Mouse (Mus musculus): ENCODE measurements at regions not wholly inside any gene's neighbourhood (a gene's known extent, or its start where the extent isn't known, plus 50 kb on each side); places are given as distances from the start of the nearest gene placed in this dataset.

DNA sequence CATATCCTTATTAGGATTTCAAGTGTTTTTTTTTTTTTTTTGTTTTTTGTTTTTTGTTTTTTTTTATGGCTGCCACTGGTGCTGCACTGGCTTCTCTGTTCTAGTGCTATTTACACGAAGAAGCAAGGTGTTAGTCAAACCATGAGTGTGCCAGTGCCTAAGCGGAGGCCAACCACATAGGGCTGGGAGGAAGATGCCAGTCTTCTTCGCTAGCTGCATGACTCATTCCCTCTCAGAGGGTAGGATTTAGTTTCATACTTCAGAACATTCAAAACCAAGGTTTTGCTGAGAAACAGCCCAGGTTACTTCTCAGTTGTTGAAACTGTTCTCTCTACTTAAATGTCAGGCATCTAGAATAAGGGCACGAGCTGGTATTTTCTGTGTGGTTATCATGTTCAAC is 72.6 kb downstream of the Icos start:
- no peak for ATAC-seq (ENCODE audit: insufficient number of reproducible peaks, low FRiP score, low TSS enrichment)

GRCm38 (mm10) chr1:61053676-61054075 is 75.9 kb downstream of the Icos start:
- no peak for ATAC-seq (ENCODE audit: insufficient number of reproducible peaks, low FRiP score, low TSS enrichment)

GRCm38 (mm10) chr1:61054391-61054790 is 76.7 kb downstream of the Icos start:
- no peak for ATAC-seq (ENCODE audit: insufficient number of reproducible peaks, low FRiP score, low TSS enrichment)

DNA sequence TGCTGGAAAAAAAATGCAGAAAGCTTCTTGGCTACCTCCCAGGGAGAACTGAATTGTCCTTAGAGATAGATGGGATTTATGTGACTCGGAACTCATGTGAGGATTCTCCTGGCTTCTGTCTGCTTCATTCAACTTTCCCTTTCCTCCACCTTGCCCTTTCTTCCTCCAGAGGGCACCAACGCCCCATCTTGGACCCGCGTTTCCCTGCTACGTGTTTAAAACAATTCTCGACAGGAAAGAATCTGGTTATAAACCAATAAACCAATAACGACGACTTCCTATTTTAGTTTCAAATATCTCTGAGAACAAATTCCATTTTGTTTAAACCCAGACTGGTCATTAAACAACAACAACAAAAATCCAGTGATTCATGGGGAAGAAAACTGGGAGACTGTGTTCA is 77.4 kb downstream of the Icos start:
- no peak for ATAC-seq (ENCODE audit: insufficient number of reproducible peaks, low FRiP score, low TSS enrichment)

GRCm38 (mm10) chr1:61059910-61060536 is 82.3 kb downstream of the Icos start:
- ATAC-seq (ENCODE audit: insufficient number of reproducible peaks, low FRiP score, low TSS enrichment), result no peak

DNA sequence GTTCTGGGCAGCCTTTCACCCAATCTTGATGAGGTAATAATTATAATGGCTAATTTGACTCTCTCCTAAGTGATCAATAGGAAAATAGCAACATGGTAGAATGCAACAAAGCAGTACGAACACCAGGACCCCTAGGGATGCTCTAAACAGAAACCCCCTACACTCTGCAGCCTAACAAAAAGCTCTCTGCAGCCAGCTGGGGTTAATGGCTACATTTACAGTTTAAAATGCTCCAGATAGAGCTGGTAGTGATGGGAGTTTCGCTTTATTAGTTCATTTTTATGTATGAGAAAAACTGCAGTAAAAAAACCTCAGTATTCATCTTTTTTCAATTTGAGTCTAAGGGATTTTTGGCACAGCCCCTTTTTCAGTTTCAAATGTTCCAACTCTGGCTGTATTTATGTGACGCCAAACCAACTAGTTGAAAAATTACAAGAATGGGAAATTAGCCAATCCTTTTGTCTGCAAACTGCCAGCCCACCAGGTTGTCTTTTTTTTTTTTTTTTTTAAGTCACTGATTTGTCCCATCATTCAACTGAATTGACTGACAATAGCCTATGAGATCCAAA is 84.2 kb downstream of the Icos start:
- ATAC-seq (ENCODE audit: insufficient number of reproducible peaks, low FRiP score, low TSS enrichment), result no peak

- ATAC-seq (ENCODE audit: insufficient number of reproducible peaks, low FRiP score, low TSS enrichment), result no peak
Observed at GRCm38 (mm10) chr1:61068112-61068511, 90.4 kb downstream of the Icos start.

DNA sequence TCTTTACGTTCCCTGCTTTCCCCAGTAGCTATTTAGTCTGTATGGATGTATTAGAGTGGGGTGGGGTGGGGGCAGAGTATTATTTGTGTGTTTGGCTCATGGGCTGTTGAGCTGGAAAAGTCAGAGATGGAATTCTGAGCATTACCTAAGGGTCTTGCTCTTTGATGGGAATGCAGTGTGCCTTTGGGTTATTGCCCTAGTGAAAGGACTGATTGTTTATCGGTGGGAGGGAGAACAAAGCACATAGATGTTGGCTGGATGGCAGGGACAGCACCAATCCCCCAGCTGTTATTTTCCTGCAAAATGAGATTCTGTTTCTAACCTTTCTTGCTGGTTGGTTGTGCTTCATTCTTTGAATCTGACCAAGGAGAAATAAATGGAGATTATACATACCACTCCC is 96.4 kb downstream of the Icos start:
- no peak for ATAC-seq (ENCODE audit: insufficient number of reproducible peaks, low FRiP score, low TSS enrichment)

DNA sequence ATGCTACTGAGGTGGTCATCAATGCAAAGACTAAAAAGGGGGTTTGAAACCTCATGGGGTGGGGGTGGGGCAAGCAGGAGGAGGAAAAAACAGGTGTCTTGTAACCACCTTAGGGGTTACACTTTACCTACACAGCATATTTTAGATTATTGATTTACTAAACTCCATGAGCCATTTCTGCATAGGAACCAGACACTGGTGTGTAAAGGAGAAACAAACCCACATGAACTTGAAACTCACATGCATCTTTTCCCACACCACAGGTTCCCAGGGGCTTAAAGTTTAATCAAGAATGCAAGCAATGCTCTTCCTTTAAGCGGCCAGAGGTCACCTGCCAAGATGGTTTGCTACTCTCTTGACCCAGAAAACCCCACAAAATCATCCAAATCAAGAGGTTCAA is 97.6 kb downstream of the Icos start:
- ATAC-seq (ENCODE audit: insufficient number of reproducible peaks, low FRiP score, low TSS enrichment), result no peak

- no peak for ATAC-seq (ENCODE audit: insufficient number of reproducible peaks, low FRiP score, low TSS enrichment)
Observed at GRCm38 (mm10) chr1:61084732-61085131, 107.0 kb downstream of the Icos start.

- ATAC-seq (ENCODE audit: insufficient number of reproducible peaks, low FRiP score, low TSS enrichment), result no peak
Observed at GRCm38 (mm10) chr1:61086811-61087210, 109.1 kb downstream of the Icos start.

- no peak for ATAC-seq (ENCODE audit: insufficient number of reproducible peaks, low FRiP score, low TSS enrichment)
Observed at GRCm38 (mm10) chr1:61090801-61091200, 113.1 kb downstream of the Icos start.

DNA sequence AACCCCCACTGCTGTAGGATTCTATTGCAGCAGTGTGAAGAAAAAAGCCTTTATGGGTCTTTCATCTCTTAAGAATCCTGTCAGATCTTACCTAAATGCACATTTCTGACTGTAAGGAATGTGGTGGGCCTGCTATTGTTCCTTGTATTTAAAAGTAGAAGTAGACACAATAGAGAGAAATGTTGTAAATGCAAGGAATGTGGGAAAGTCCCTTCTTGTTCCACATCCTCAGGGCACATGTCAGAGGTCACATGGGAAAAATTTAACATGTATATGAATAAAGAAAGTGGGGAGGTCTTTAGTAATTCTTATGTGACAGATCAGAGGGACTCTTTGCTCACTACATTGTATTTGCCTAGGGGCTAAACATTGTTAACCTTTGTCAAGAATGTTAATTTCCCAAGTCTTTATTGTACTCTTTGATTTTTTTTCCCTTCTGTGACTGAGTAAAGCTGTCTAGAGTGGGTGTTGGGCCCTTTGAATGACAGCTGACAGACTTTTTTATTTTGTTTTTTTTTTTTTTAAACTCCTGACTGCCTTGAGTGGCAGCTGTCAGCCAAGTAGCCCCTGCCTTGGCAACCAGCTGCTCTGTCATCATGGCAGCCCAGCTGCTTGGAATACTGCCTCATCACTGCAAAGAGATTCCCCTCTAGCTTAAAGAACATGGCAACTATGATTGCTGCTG is 117.9 kb downstream of the Icos start:
- no peak for ATAC-seq (ENCODE audit: insufficient number of reproducible peaks, low FRiP score, low TSS enrichment)

GRCm38 (mm10) chr1:61099341-61099740 is 121.6 kb downstream of the Icos start:
- ATAC-seq (ENCODE audit: insufficient number of reproducible peaks, low FRiP score, low TSS enrichment), result no peak

- no peak for ATAC-seq (ENCODE audit: insufficient number of reproducible peaks, low FRiP score, low TSS enrichment)
Observed at GRCm38 (mm10) chr1:61101679-61102078, 124.0 kb downstream of the Icos start.

GRCm38 (mm10) chr1:61102346-61102745 is 124.6 kb downstream of the Icos start:
- ATAC-seq (ENCODE audit: insufficient number of reproducible peaks, low FRiP score, low TSS enrichment), result no peak

- ATAC-seq (ENCODE audit: insufficient number of reproducible peaks, low FRiP score, low TSS enrichment), result no peak
Observed at GRCm38 (mm10) chr1:61103581-61103980, 125.9 kb downstream of the Icos start.

DNA sequence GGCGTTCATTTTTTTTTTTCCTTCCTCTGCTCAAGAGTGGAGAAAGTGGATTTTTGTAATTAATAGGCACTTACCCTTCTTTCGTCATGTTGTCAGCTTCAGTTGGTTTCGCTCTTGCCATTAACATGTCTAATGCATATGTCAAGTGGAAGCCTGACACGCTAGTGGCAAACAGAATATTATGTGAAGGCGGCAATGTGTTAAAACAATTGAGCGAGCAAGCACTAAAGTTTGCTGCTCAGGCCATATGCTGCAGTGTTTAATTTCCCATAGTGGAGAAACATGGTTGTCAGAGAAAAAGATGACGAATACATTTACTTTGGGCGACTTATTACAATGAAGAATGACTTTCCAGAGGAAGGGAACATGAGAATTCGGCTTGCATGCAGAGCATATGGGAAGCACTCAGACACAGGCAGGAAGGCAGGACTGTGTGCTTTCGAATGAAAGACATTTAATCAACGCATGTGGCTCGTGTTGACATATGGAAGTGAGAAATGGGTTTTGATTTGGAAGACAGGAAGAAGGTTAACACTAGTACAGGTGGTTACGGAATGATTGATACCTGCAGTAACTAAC is 134.1 kb downstream of the Icos start:
- ATAC-seq (ENCODE audit: insufficient number of reproducible peaks, low FRiP score, low TSS enrichment), result no peak

DNA sequence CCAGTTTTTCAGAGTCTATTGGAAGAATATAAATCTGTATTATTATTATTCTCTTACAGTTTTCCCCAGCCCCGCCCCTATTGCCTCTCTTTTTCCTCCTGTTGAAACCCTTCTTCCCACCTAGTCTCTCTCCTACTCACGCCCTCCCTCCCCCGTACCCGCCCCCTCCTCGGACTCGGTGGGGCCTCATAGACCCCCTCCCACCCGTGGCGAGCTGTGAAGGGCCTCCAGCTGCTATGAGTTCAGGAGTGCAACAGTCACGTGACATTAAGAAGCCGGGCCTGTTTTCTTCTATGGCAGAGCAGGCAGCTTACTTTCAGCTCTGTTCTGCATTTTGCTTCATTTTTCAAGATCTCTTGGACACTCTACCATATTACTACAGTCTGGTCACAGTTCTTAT is 139.8 kb downstream of the Icos start:
- ATAC-seq (ENCODE audit: insufficient number of reproducible peaks, low FRiP score, low TSS enrichment), result no peak

GRCm38 (mm10) chr1:61118071-61118470 is 140.3 kb downstream of the Icos start:
- no peak for ATAC-seq (ENCODE audit: insufficient number of reproducible peaks, low FRiP score, low TSS enrichment)

- ATAC-seq (ENCODE audit: insufficient number of reproducible peaks, low FRiP score, low TSS enrichment), result no peak
Observed at GRCm38 (mm10) chr1:61121480-61121879, 143.8 kb downstream of the Icos start.

- no peak for ATAC-seq (ENCODE audit: insufficient number of reproducible peaks, low FRiP score, low TSS enrichment)
Observed at GRCm38 (mm10) chr1:61125127-61125526, 147.4 kb downstream of the Icos start.

Measured in cerebellum, adult (tissue).